Mouse (Mus musculus) embryonic facial prominence, embryonic 15.5 days (tissue): Measurements from ENCODE around the gene Chst2. TPM values are rescaled to one million over a fixed set of nuclear protein-coding genes. Genes with fewer than 3 reads are reported as not detected.

ENCODE experiments used
- ATAC-seq: fragments of 200-750 bp; cut with Nextera tagmentation; 2 replicates; pipeline ENCODE4 v1.8.0; 2017; ENCODE audit warnings: low read depth, moderate TSS enrichment; ENCODE audit not compliant: insufficient number of reproducible peaks, low FRiP score, low TSS enrichment
- H3K27ac ChIP-seq: fragments of 300-500 bp; sonication (generic); replicated peaks from 2 replicates; pipeline ENCODE4 v1.5.1; 2015; ENCODE audit warnings: mild to moderate bottlenecking, inconsistent platforms
- H3K27me3 ChIP-seq: fragments of 300-500 bp; sonication (generic); 2 replicates; pipeline ENCODE4 v1.6.1; 2015; ENCODE audit warnings: inconsistent platforms
- H3K36me3 ChIP-seq: fragments of 300-500 bp; sonication (generic); 2 replicates; pipeline ENCODE4 v1.6.1; 2015; ENCODE audit warnings: mild to moderate bottlenecking, inconsistent platforms
- H3K4me1 ChIP-seq: fragments of 300-500 bp; sonication (generic); 2 replicates; pipeline ENCODE4 v1.6.1; 2015; ENCODE audit warnings: inconsistent platforms
- H3K4me2 ChIP-seq: fragments of 300-500 bp; sonication (generic); replicated peaks from 2 replicates; pipeline ENCODE4 v1.6.1; 2015; ENCODE audit warnings: mild to moderate bottlenecking, inconsistent platforms
- H3K4me3 ChIP-seq: fragments of 300-500 bp; sonication (generic); replicated peaks from 2 replicates; pipeline ENCODE4 v1.5.1; 2015; ENCODE audit warnings: mild to moderate bottlenecking, inconsistent platforms
- H3K9ac ChIP-seq: fragments of 300-500 bp; sonication (generic); 2 replicates; pipeline ENCODE4 v1.6.1; 2015; ENCODE audit warnings: inconsistent platforms
- H3K9me3 ChIP-seq: fragments of 300-500 bp; sonication (generic); replicated peaks from 2 replicates; pipeline ENCODE4 v1.6.1; 2016; ENCODE audit warnings: inconsistent platforms
- WGBS: fragments of 180-500 bp; shearing (Covaris S2); methylation state at CpG from one replicate; pipeline ENCODE4 v1.1.7; 2015; 5-methylcytosine and 5-hydroxymethylcytosine counted together
- polyA plus RNA-seq: library from polyadenylated mRNA; unstranded; fragments of >200 nt; fragmentation: Nextera tagmentation; extraction: Ambion mirVana; gene quantifications from 2 replicates; pipeline ENCODE4 v1.2.1, GENCODE M21; 2015

The Chst2 gene
- polyA plus RNA-seq, 1 experiment from 2014 or later: 10.3 TPM

DNA sequence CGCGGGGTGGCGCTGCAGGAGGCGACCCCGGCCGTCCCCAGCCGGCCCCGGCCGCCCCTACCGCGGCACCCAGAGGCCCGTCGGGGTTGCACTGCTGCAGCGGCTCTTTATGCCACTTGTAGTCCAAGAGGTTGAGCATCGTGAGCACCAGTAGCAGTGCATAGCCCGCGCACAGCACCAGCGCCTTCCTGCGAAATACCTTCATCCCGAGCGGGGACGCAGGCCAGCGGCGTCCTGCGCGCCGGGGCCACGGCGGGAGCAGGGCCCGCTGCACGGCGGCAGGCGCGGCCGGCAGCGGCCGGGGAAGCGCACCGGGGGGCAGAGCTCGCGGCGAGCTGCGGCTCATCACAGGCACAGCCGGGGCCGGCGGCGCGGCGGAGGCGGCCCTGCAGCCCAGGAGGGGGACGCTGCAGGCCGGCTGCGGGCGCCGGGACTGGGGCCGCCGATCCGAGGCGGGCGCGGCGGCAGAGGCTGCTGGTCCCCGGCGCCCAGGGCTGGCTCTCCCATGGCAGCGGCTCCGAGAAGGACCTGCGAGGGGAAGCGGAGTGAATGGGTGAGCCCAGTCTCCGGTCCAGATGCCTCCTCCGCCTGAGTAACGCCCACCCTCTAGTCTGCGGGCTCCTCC lies 464 bp downstream of the Chst2 start:
- H3K4me2 ChIP-seq: peak overlapping the region; percentile 97
- H3K27me3 ChIP-seq: 0 out of 2 replicates have a peak, but pooled peaks cover 3% of the 10 kb centered on the region
- peak overlapping the region; percentile 75 for H3K9ac ChIP-seq
- WGBS: under 1% methylated on average over 61 of the region's 72 CpGs
- H3K9me3 ChIP-seq: no peaks in the 10 kb centered on the region
- peaks cover 27% of the 10 kb centered on the region for H3K4me1 ChIP-seq
- H3K36me3 ChIP-seq: no peaks in the 10 kb centered on the region
- ATAC-seq: 0 out of 2 replicates have a peak, but pooled peaks have one; percentile 1
- peak overlapping the region; percentile 89 for H3K27ac ChIP-seq
- H3K4me3 ChIP-seq: peak overlapping the region; percentile 81

DNA sequence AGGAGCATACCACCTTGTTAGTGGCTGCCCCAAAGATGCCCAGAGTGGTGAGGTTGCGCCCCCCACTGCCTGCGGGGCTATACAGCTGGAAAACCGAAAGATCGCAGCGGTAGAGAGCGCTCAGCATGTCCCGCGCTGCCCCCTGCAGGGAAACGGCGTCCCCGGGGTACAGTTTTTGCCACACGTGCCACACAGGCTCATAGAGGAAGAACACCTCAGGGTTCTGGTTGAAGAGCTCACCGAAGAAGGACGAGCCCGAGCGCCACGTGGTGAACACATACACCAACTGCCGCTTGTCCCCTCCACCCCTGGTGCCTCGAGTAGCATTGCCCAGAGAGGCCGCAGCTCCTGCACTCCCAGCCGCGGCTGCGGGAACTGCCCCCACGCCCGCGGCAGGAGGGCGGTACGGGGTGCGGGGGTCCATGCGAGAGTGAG lies 994 bp downstream of the Chst2 start:
- no peaks in the 10 kb centered on the region for H3K9me3 ChIP-seq
- 0 out of 2 replicates have a peak, but pooled peaks cover 3% of the 10 kb centered on the region for H3K27me3 ChIP-seq
- peaks cover 27% of the 10 kb centered on the region for H3K4me1 ChIP-seq
- H3K36me3 ChIP-seq: no peaks in the 10 kb centered on the region
- peak overlapping the region; percentile 89 for H3K27ac ChIP-seq
- peak overlapping the region; percentile 97 for H3K4me2 ChIP-seq
- peak overlapping the region; percentile 81 for H3K4me3 ChIP-seq
- H3K9ac ChIP-seq: peak overlapping the region; percentile 75
- 1% methylated on average over 30 of the region's 30 CpGs for WGBS
- 0 out of 2 replicates have a peak, but pooled peaks have one; percentile 26 for ATAC-seq

DNA sequence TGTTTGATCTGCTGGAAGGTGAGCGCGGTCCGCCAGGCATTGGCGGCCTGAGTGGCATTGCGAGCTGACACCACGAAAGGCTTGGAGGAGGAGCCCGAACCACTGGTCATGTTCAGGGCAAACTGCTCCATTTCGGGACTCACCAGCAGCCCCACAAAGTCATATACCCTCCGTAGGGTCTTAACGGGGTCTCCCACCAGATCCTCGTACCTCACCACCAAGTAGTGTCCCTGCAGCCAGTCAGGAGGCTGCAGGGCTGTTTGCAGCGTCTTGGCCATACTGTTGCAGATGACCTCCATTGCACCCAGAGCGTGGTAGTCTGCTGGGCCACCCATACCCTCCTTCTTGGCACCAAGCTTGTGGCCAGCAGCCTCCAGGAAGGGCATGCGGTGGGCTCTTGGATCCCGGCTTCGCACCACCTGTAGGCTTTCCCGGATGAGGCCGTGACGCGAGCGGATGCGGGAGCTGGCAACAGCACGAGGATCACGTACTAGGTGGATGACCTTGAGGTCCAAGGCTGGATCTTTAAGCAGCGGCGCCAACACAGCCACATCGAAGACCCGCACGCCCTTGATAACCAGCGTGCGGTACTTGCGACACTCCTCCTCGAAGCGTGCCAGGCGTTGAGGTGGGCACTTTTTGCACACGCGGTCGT lies 1.6 kb downstream of the Chst2 start:
- Histone ChIP-seq H3K27ac (no peak overlapping the region), H3K36me3 (no peaks in the 10 kb centered on the region), H3K4me3 (peak overlapping the region; percentile 81), H3K9me3 (no peaks in the 10 kb centered on the region), H3K27me3 (0 out of 2 replicates have a peak, but pooled peaks cover 3% of the 10 kb centered on the region), H3K4me1 (peaks cover 27% of the 10 kb centered on the region), H3K4me2 (peak overlapping the region; percentile 97), H3K9ac (no peak overlapping the region)
- 76% methylated on average over 38 of the region's 38 CpGs for WGBS
- no peak for ATAC-seq

DNA sequence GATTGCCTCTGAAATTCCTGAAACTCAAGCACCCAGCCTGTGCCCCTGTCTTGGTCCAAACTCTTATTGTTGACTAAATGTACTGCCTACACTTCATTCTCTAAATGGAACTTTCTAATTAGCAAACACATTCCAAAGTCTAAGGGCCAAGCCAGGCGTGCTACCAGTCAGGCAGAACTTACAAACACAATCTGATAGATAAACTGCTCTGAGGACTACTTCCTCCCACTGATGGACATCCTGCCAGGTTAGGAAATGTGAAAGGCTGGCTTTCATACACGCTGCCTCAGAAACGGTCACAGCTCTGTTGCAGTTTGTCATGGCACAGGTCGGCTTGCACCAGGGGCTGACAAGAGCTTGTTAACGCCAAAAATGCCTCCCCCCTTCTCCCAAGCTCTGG lies 4.8 kb downstream of the Chst2 start:
- H3K4me3 ChIP-seq: no peak overlapping the region
- no peaks in the 10 kb centered on the region for H3K36me3 ChIP-seq
- H3K4me1 ChIP-seq: peaks cover 20% of the 10 kb centered on the region
- H3K9ac ChIP-seq: no peak overlapping the region
- WGBS: 38% methylated on average over 5 of the region's 5 CpGs
- H3K4me2 ChIP-seq: no peak overlapping the region
- H3K27me3 ChIP-seq: 0 out of 2 replicates have a peak, but pooled peaks cover 3% of the 10 kb centered on the region
- ATAC-seq: no peak
- no peaks in the 10 kb centered on the region for H3K9me3 ChIP-seq
- H3K27ac ChIP-seq: no peak overlapping the region

DNA sequence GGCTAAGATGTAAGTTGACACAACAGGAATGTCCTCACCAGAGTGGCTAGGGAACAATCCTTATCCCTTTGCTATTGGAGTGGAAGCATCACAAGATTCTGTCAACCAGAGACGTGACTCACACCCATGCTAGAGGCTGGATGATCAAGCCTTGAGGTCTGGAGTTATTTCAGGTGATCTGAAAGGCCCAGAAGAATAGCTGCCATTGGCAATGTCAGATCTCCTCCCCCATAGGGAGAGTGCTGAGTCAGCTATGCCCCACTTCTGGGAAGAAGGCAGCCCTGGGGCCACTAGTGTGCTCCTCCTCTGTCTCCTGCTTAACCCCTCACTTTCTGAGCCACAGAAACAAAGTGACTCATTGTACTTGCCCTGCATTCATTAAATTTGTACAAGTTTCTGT lies 14.5 kb downstream of the Chst2 start:
- 21% methylated on average over 1 of the region's 1 CpGs for WGBS
- no peaks in the 10 kb centered on the region for H3K27me3 ChIP-seq

DNA sequence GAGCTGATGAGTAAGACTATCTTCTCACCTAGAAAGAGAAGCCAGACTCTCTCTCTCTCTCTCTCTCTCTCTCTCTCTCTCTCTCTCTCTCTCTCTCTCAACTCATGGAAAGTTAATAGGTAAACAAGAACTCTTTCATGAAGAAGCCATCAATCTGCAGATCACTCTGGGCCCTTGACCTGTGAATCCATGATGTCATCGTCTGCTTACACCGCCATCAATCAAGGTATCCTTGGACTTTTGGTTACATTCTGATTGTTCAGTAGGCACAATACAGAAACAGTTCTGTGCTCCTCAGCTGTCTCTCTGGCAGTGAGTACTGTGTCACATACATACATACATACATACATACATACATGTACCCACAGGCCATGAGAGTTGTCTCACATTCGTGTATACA lies 16.6 kb downstream of the Chst2 start:
- no peaks in the 10 kb centered on the region for H3K27me3 ChIP-seq
- H3K9ac ChIP-seq: no peak overlapping the region
- H3K9me3 ChIP-seq: no peaks in the 10 kb centered on the region
- no peaks in the 10 kb centered on the region for H3K4me1 ChIP-seq
- no peaks in the 10 kb centered on the region for H3K36me3 ChIP-seq
- H3K4me3 ChIP-seq: no peak overlapping the region
- no peak for ATAC-seq
- WGBS: 89% methylated on average over 3 of the region's 3 CpGs
- H3K27ac ChIP-seq: no peak overlapping the region
- no peak overlapping the region for H3K4me2 ChIP-seq

More for the DNA sequence above, 14.5 kb downstream of the Chst2 start:
- Histone ChIP-seq H3K9ac (no peak overlapping the region), H3K4me1 (no peaks in the 10 kb centered on the region), H3K4me2 (no peak overlapping the region), H3K36me3 (no peaks in the 10 kb centered on the region), H3K4me3 (no peak overlapping the region), H3K27ac (no peak overlapping the region), H3K9me3 (no peaks in the 10 kb centered on the region)
- ATAC-seq: no peak

DNA sequence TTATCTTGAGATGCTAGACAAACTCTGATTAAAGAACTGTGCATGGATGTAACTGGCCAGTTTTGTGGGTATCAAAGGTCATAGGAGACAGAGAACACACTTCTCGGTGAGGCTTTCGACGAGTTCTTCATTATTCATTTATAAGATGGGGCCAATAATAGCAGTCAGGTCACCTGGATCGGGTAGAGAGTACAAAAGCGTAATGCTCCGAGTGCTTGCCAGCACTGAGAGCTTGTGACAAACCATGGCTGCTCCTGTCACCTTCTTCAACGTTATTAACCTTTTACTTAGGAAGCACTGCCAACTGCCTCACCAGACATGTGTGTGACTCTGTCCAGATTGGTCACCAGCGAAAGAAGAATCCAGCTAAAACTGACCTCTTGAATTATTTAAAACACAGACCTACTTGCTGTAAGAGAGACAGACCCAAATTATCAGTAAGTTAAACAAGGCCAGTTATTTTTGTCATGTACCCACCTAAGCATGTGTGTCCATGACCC lies 18.6 kb downstream of the Chst2 start:
- Histone ChIP-seq H3K9me3 (no peaks in the 10 kb centered on the region), H3K27me3 (no peaks in the 10 kb centered on the region), H3K9ac (no peak overlapping the region), H3K4me1 (no peaks in the 10 kb centered on the region), H3K4me2 (no peak overlapping the region), H3K4me3 (no peak overlapping the region), H3K36me3 (no peaks in the 10 kb centered on the region), H3K27ac (no peak overlapping the region)
- ATAC-seq: no peak
- 87% methylated on average over 8 of the region's 8 CpGs for WGBS

DNA sequence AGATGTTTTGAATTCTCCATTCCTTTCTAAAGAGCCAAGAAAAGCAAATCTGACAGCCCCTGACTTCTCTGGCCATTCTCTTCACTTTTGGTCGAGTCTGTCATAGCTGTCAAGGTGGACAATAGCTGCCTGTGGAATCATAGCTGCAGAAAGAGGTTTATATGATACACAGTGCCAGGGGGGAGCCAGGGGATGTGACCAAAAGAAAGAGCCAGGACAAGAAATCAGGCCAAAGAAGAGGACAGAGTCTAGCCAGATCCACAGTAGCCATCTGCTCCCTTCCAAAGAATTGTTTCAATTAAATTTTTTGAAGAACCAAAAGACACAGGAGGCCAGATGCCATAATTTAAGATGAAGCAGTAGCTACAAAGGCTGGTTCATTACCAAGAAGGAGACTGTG lies 30.6 kb downstream of the Chst2 start:
- Histone ChIP-seq H3K9ac (no peak overlapping the region), H3K4me2 (no peak overlapping the region), H3K9me3 (no peaks in the 10 kb centered on the region), H3K27ac (no peak overlapping the region), H3K27me3 (no peaks in the 10 kb centered on the region), H3K4me1 (no peaks in the 10 kb centered on the region), H3K4me3 (no peak overlapping the region), H3K36me3 (no peaks in the 10 kb centered on the region)
- no peak for ATAC-seq
- WGBS: 58% methylated on average over 1 of the region's 1 CpGs

DNA sequence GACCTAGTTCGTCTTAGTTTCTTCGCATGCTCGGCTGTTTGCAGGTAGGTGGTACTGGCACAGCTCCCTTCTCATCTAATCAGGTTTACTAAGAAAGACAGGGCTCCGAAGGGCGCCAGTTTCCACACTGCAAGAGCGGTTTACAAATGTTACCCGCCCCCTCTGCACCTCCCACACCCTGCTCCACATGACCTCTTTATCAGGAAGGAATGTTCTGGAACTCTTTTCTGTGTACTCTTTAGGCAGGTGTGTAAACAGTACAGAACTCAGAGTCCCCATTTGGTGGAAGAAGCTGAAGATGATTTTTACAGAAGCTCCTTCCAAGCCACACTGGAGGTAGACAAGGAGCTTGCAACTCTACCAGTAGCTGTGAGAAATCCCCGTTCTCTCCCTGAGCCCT lies 31.2 kb downstream of the Chst2 start:
- Histone ChIP-seq H3K9ac (no peak overlapping the region), H3K4me1 (no peaks in the 10 kb centered on the region), H3K4me2 (no peak overlapping the region), H3K36me3 (no peaks in the 10 kb centered on the region), H3K4me3 (no peak overlapping the region), H3K27me3 (no peaks in the 10 kb centered on the region), H3K9me3 (no peaks in the 10 kb centered on the region), H3K27ac (no peak overlapping the region)
- 87% methylated on average over 8 of the region's 8 CpGs for WGBS
- no peak for ATAC-seq

DNA sequence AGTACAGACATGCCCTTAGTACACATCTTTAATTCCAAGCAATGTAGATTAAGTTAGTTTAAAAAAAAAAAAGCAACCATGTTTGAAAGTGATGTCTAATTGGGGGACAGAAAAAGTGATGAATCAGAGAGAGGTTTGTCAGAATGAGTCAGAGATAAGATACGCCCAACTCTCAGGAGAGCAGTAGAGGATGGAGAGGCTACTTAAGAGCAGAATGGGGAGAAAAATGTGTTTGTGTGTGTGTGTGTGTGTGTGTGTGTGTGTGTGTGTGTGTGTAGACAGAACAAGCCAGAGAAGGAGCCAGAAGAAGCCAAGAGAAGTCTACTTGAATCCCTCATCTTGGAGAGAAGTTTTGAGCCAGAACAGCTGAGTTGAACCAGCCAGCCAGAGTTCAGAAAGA lies 32.8 kb downstream of the Chst2 start:
- Histone ChIP-seq H3K27ac (no peak overlapping the region), H3K4me2 (no peak overlapping the region), H3K27me3 (no peaks in the 10 kb centered on the region), H3K36me3 (no peaks in the 10 kb centered on the region), H3K9me3 (no peaks in the 10 kb centered on the region), H3K4me1 (no peaks in the 10 kb centered on the region), H3K9ac (no peak overlapping the region), H3K4me3 (no peak overlapping the region)
- 97% methylated on average over 1 of the region's 1 CpGs for WGBS
- no peak for ATAC-seq

DNA sequence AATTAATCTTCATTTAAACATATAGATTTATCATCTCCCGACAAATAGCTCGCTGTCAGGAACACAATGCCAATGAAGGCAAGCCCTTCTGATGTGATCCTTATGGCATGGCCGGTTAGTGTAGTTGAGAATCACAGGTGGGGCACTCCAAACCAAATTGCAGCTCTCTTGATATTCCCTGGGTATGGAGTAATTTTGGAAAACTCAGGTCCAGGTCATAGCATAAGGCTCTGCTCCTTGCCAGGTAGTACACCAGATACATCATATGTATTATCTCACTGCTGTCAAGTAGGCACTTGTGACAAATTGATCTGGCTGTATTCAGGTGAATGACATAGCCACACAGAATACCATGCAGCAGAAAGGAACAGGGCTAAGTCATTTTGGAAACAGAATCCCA lies 40.6 kb downstream of the Chst2 start:
- Histone ChIP-seq H3K4me3 (no peak overlapping the region), H3K9me3 (no peaks in the 10 kb centered on the region), H3K4me1 (no peaks in the 10 kb centered on the region), H3K9ac (no peak overlapping the region), H3K4me2 (no peak overlapping the region), H3K27ac (no peak overlapping the region), H3K27me3 (no peaks in the 10 kb centered on the region), H3K36me3 (no peaks in the 10 kb centered on the region)
- ATAC-seq: no peak
- 91% methylated on average over 3 of the region's 3 CpGs for WGBS
